Mouse (Mus musculus) adrenal gland, adult 2 months (tissue): Measurements from ENCODE around the gene Mreg. TPM values are rescaled to one million over a fixed set of nuclear protein-coding genes. Genes with fewer than 3 reads are reported as not detected.

Experiments used
- DNase-seq: peaks from one replicate; pipeline ENCODE4 v3.0.0; 2021
- polyA plus RNA-seq: library from polyadenylated mRNA; depleted of rRNA; stranded (reverse); fragments of >200 nt; gene quantifications from 2 replicates; pipeline ENCODE4 v1.2.3, GENCODE M21; 2012
- total RNA-seq, 2 experiments: library from RNA; stranded (reverse); gene quantifications; 2 replicates each; pipeline ENCODE4 v1.2.3; 2021

Mreg gene
- total and polyA plus RNA-seq, 3 experiments: 0.22 to 2.9 (median 1.8) TPM

DNA sequence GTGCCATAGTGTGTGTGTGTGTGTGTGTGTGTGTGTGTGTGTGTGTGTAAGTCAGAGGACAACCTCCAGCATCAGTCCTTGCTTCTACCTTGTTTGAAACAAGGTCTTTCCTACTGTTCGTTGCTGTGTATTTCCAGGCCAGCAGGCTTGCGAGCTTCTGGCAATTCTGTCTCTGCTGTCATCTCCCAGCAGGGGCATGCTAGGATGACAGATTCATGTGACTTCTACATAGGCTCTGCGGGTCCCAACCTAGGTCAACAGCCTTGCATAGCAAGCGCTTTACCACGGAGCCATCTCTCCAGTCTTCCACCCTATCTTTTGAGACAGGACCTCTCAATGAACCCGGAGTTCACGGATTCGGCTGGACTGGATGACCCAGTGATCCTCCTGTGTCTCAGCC is 20.7 kb downstream of the Mreg start:
- no peak for DNase-seq

DNA sequence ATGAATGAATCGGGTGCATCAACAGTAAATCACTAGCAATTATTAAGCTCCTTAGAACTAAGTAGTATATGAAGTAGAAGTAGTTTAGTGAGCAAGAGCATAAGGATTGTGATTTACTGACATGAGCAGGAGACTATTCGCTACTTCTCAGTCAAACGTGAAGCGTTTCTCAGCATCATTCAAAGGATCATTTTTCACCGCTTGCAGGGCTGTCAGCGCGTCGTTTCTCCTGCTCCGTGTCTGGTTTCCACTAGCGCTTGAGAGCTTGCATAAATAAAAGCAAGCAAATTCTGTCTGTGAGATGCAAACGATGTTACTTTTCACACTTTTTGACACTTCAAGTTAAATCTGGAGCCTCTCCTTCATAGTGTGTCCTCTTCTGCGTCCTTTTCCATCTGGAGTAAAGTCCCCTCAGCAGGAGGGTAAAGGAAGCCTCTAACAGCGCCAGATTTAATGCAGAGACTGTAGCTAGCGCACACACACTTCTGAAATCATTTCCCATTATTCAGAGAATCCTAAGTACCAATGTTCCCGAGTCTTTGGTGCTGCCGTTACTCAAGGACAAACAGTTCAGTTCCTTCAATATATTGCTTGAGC is 23.9 kb downstream of the Mreg start:
- no peak for DNase-seq

- DNase-seq: no peak
These were observed 24.6 kb downstream of the Mreg start for GRCm38 (mm10) chr1:72187486-72187885.

GRCm38 (mm10) chr1:72186151-72186550 is 26.0 kb downstream of the Mreg start:
- DNase-seq: no peak

DNA sequence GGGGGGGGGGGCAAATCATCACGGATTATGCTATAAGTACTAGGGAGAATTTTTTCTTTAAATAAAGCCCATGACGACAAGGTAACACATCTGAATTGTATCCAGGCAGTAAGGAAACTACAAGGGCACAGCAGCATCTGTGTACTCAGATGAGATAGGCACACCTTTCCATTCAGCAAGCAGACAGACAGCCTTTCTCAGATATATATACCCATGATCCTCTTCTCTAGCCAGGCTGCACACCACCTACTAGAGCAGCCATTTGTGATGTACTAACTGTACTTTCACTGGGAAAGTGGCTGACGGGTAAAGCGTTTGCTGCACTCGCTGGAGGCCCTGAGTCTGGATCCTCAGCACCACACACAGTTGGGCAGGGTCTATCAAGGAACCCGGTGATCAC is 28.6 kb downstream of the Mreg start:
- no peak for DNase-seq

- peak; percentile 47 for DNase-seq
These were observed 29.1 kb downstream of the Mreg start for GRCm38 (mm10) chr1:72182930-72183499.

- no peak for DNase-seq
These were observed 32.2 kb downstream of the Mreg start for GRCm38 (mm10) chr1:72179947-72180346.

GRCm38 (mm10) chr1:72176239-72176638 is 35.9 kb downstream of the Mreg start:
- no peak for DNase-seq

- no peak for DNase-seq
These were observed 37.9 kb downstream of the Mreg start for GRCm38 (mm10) chr1:72174183-72174582.

- DNase-seq: no peak
These were observed 38.6 kb downstream of the Mreg start for GRCm38 (mm10) chr1:72173402-72174051.

GRCm38 (mm10) chr1:72172788-72173187 is 39.3 kb downstream of the Mreg start:
- DNase-seq: no peak

DNA sequence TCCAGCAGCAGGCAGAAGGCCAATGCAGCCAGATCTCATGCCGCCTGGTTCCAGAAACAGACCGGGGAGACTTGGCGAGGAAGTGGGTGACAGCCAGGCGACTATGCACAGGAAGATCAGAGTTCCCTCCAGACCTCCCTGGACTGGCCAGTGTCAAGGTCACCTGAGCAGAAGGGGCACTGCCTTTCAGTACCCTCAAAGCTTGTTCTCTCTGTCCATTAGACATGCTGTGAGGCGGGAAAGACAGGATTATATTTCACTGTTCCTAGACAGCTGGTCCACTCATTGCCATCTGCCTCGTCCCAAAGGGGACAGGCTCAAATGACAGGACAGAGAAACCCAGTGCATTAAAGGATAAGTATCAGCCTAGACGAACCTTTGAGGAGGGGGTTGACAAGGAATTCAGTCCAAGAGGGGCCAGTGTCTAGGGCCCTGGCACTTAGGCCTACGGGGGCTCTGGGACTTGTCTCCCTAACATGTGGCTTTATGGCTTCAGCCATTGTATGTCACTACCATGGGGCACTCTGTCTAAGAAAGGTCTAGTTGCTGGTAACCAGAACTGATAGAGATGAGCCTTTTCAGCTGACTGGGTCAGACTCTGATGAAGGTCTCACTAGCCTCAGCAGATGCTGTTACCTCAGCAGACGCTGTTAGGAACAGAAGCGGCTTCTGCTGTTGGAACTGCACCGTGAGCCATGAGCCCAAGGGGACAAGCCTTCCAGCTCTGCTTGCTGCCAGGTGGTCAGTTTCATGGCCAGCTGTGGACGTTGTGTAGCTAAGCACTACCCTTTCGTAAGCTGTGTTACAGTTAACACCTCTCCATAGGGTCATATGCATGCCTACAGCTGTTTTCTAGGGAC is 40.9 kb downstream of the Mreg start:
- no peak for DNase-seq

DNA sequence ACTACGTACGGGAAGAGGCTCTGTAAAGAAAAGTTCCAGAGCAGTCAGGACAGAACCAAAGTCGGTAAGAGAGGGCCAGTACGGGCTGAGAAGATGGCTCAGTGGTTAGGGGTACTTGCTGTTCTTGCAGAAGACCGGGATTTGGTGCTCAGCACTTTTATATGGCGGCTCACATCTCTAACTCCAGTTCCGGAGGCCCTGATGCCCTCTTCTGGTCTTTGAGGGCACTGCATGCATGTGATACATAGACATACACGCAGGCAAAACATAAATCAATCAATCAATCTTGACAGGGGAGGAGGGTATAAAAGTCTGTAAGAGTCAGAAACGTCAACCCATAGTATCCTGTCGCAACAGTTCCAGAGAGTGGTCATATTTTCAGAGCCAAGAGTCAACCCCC is 45.1 kb downstream of the Mreg start:
- no peak for DNase-seq

DNA sequence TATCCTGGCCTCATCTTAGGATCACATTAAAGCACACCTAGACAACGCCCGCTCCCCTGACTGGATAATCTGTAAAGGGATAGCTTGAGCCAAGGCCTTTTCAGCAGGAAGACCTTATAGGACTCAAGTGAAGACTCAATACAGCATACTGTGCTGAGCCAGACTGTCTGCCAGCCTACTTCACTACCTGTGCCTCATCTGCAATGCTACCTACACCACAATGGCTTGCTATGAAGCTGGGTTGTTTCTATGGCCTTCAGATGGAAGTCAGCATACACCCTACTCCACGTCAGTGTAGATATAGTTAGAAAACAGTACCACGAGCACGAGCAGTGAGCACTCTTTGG is 45.7 kb downstream of the Mreg start:
- no peak for DNase-seq

DNA sequence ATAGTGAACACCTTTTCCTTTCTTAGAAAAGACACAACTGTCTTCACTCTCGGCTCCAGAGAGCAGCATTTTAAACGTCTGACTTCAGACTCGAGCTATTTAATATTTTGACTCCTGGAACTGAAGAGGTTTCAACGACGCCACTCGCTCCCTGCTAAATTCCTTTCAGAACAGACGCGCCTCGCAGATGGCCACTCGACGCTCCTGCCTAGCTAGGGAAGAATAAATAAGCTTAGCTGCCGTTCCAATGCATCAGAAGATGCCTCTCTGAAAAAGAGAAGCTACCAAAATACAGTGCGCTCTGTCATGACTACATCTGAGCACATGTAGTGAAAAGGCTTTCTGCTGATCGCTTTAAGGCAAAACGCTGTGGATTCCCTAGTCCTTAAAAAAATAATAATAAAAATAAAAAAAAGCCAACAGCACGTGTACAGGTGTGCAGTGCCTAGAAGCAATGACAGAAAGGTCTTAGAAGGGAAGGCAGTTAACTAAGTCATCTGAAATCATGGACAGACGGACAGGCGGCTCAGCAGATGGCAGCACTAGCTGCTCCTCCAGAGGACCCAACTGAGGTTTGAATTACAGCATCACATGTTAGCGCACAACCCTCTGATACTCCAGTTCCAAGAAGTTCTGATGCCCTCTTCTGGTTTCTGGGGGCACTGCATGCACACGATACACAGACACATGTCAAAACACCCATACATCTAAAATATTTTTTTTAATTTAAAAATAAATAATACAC is 46.2 kb downstream of the Mreg start:
- no peak for DNase-seq

DNA sequence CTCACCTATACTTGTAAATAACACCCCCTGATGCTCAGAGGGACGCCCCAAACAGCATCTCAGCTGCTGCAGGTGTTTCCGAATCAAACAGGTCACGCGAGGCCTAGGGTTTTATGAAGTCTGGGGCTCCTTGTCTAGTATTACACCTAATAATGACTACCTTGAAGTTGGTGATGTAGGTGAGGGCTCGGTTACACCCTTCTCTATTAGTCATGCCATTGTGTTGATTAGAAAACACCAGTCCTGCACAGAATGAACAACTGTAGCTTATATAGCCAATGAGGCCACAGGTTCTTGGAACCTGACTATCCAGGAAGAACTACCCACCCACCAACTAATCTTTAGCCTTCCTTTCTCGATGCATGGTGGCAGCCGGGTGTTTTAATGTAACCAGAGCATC is 51.8 kb downstream of the Mreg start:
- no peak for DNase-seq

DNA sequence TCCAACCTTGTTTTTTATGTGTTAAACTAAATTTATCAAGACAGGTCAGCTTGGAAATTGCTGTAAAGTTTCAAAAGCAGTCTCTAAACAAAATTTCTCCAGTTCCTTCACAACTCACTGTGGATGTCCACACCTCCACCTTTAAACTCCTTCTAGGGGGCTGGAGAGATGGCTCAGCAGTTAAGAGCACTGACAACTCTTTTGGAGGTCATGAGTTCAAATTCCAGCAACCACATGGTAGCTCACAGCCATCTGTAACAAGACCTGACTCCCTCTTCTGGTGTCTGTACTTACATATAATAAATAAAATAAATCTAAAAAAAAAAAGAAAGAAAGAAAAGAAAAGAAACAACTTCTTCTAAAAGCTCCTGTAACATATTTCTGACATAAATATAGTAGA is 67.1 kb downstream of the Mreg start:
- no peak for DNase-seq

DNA sequence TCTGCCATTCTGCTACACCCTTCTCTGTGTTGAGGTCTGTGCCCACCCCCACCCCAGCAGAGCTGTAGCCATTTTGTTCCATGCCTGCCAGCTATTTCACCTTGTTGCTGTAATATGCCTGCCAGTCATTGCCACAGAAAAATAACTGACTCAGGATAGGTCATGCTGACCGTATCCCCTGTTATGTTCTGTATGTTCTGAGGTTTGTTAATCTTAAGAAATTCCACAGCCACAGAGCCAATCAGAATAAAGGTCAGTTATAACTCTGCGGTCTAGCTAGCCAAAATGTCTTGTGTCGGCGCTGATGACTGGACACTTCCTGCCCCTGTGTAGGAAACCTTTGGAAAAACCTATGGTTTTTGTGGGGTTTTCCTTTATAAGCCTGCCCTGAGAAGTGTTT is 67.7 kb downstream of the Mreg start:
- DNase-seq: no peak

- peak; percentile 24 for DNase-seq
These were observed 70.1 kb downstream of the Mreg start for GRCm38 (mm10) chr1:72141893-72142480.

- no peak for DNase-seq
These were observed 76.0 kb downstream of the Mreg start for GRCm38 (mm10) chr1:72136101-72136500.

DNA sequence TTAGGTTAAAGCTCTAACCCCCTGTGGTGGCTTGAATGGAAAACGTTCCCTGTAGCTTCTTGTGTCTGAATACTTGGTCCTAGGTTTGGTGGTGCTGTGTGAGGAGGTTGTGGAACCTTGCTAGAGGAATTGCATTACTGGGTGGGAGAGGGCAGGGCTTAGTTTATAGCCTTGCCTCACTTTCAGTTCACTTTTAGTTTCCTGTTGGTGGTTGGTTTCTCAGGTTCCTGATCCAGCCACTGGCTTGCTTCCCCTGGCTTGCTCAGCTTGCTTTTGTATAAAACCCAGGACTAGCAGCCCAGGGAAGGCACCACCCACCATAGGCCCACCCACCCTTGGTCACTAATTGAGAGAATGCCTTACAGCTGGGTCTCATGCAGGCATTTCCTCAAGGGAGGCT is 77.6 kb downstream of the Mreg start:
- DNase-seq: no peak
